Mouse (Mus musculus): ENCODE data around the gene Cdkal1.
A peak's percentile ranks its signal among the peaks of the same experiment; 100 is the strongest.

Gene Cdkal1

DNA sequence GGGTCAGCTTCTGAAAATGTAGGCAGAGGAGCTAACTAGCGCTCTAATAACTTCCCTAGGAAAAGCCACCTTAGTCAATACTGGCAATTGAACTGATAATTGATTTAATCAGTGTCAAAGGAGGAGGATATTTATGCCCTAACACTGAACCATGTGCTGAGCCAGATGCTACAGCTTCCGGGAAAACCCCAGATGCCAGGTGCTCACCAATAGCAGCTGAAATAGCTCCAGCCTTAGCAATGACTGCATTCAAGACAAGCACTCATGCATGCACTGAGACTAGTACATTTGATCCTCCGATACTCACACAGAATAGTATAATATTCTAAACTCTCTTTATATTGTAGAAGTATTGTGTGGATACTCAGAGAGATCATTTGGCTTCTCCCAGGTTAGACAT is 368.8 kb downstream of the Cdkal1 start:
- DNase-seq = no peak

DNA sequence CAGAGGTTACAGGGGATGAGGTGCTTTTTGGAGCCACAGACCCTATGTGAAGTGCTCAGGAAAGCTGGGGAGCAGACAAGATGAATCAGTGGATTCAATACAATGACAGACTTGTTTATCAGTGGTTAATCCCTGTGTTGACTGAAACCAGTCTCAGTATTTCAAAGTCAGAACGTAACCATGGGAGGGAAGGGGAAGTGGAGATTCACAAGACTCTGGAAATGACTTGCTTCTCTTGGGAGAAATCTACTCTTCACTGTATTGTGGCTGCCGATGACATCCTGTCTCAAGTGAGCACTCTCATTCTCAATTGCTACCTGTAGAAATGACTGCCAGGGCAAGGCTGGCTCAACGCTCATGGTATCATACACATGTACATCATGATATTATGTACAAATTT is 371.5 kb downstream of the Cdkal1 start:
- no peak for DNase-seq

DNA sequence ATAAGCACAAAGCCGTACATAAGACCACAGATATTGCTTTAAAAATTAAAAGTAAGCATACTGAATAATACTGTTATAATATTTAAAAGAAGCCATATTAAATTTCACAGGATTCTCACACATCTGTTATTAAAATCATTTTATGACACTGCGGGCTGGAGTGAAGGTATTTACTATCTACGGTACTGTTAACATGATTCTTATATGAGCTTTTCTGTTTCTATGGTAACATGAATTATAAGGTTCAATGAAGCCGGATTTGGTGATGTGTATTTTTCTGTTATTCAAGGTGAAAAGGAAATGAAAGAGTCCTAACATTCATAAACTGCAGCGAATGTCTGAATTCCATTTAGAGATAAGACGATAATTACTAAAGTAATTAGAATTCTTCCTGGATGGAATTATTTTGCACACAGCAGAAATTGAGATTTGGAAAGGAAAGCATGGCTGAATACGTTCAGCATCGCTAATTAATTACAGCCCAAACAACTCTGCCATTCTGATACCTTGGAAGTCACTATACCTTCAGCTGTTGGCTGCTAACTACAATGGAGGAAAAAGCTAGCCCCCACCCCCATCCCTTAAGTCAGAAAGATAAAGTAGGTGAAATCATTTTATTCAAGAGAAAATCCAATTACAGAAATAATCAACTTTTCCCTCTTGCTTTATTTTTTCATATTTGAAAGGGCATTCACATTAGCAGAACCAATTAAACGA is 373.2 kb downstream of the Cdkal1 start:
- DNase-seq = no peak

DNA sequence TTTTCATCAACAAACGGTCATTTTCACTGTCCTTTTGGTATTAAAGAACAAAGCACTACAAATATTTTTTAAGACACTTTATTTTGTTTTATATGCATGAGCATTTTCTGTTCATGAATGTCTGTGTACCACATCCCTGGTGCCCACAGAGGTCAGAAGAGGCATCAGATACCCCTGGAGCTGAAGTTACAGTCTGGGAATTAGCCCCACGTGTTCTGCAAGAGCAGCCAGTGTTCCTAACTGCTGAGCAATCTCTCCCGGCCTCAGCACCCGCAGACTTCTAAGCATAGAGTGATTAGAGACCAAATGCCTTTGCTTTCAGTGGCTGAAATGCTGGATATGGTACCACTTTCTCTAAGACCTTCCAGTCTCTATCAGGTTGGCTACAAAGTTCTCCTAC is 379.1 kb downstream of the Cdkal1 start:
- DNase-seq = no peak

DNA sequence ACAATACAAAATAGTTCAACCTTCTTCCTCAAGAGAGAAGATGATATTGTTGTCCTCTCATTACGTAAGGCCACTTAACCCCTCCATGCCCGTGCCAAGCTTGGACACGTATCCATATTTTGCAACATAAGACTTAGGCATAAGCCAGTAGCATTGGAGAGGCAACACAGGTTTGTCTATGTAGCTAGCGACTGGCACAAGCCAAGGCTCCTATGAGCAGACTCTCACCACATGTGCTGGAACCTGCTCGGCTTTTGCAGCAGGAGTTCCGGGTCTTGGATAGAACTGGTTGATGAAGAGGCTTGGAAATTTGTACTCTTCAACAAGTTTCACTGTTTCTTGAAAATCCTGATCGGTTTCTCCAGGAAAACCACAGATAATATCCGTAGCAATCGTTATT is 381.2 kb downstream of the Cdkal1 start:
- DNase-seq = no peak

DNA sequence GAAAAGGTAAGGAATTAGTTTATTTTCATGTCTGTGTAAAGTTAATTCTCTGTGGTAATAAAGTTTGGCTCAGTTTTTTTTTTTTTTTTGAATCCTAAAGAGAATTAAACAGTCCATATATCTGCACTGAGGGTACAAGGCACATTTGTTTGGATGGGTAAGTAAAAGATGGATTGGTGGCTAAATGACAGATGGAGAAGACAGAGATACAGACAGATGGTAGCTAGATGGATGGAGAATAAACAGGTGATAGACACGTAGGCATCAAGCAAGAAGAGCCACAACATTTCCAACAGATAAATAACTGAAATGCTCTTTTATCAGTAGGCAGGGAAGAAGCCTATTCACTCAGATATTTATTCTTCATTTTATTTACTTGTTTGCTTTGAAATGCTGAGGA is 381.7 kb downstream of the Cdkal1 start:
- no peak for DNase-seq

DNA sequence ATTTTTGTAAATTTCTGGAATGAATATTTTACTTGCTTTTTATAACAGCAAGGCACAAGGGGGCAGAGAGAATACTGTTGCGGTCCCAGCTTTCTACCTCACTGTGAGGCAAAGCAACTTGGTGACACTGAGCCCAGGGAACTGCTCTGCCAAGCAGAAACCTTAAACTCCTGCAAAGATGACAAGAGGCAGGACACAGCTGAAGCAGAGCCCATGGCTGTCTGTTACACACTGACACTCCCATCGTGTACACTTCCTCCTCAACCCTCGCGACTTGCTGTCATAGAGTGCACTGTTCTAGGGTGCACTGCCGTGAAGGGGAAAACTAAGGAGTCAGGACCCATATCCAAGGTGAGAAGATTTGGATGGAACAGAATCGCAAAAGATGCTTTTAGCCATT is 393.2 kb downstream of the Cdkal1 start:
- DNase-seq = no peak

DNA sequence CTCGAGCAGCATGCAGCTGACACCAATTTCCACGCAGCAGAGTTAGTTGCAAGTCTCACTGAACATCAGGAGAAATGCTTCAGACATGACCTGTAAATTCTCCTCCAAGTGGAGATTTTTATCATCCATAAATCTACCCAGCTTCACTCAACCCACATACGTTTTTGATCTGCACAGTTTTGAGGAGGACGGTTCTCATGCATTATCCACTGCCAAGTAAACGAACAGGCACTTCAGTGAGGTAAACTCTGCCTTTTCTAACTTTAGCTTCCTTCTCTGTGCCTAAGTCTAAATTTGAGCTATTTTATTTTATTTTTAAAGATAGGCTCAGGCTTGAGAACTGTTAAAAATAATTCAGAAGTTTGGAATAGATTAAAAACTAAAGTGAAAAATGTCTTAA is 394.7 kb downstream of the Cdkal1 start:
- no peak for DNase-seq

DNA sequence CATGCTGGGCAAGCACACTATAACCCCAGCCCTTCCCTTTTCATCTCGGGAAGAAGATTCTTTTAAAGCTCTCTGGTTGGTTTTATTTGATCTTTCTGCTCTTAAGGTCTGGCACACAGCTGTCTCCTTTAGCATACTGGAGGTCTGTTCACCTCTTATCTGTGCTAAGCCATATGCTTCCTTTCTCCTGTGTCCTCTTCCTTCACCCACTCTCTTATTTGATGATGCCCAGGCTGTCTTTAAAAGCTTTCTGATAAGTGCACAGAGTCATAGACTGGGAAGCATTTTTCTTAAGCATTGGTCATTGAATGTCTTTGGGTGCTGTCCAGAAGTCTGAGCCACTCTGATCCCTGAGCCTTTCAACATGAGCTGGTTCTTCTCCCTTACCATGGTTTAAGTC is 397.1 kb downstream of the Cdkal1 start:
- no peak for DNase-seq

DNA sequence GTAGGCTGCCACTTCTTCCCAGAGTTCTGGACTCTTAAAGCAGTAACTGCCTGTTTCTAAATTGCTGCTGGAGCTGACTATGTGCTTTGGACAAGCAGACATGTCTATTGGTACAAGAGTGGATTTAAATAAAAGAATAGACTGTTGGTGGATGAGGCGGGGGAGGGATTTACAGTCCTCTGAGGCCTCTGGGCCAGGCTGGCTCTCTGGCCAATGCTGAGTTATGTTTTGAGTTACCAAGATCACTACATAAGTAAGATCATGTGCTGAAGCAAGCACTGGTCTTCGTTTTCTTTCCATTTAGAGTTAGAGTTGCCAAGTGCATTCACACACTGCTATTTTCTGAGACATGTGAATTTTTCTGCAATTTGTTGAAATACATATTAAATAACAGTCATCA is 418.4 kb downstream of the Cdkal1 start:
- no peak for DNase-seq

DNA sequence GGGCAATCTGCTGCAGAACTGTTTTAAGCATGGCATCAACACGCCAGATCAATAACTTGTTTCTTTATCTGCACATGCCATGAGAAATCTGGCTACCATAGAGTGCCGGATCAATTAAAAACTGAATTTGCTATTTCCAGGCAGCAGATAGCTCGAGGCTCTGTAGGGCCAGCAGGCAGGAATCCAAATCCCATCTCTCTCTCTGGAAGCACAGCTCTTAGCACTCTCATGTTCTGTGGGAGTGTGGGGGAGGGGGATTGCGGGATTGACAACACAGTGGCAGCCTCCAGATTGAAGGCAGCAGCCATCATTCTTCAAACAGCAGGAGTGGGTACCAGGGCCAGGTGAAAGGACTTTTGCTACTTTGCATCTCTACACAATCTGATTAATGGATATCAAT is 420.7 kb downstream of the Cdkal1 start:
- no peak for DNase-seq

DNA sequence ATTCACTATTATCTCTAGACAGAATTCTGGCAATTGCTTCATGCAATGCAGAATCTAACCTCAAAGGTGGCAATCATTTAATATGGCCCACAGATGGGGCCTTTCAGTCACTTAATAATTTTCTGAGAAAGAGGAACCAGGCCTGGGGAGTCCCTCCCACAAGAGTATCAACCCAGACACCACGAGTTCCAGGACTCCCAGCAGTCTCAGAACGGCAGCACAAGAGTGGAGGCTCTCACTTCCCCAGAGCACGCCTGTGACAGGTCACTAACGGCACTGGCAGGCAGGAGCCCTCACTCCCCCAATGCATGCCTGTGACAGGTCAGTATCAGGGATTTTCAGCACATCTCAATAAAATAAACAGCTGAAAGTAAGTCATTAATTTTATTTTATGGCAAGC is 424.6 kb downstream of the Cdkal1 start:
- peak in 1 of 2 experiments; percentile 13 for DNase-seq

DNA sequence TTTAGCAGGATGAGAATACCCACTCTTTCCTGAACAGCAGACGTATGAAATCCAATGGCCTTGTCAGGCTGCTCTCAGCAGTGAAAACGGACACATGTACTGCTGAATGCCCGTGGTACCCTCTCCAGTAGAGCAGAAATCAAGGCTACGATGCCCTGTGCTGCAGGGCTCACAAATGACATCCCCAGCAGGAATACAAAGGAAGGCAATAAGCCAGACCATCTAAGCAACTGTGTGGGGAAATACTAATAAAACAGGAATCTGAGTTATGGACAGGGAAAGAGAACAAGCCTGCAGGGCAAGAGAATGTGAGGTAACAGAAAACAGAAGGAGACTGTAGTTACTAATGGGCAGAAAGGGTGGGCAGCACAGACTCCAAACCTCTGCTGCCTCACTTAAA is 425.6 kb downstream of the Cdkal1 start:
- no peak for DNase-seq

DNA sequence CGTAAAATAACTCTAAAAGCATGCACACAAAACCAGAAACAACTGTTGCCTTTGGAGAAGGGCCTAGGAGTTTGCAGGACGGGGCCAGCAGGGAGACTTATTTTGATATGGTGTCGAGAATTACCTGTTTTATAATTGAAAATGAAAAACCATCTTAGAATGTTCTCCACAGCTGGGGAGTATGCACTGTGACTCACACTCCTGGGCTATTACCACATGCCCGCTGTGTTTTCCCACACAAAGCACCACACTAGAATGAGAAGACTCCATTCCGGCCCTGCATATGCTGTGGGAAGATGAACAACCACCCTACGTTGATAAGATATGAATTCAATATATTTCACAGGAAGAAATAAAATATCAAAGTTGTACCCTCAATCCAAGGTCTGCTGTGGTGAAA is 426.3 kb downstream of the Cdkal1 start:
- DNase-seq = no peak

DNA sequence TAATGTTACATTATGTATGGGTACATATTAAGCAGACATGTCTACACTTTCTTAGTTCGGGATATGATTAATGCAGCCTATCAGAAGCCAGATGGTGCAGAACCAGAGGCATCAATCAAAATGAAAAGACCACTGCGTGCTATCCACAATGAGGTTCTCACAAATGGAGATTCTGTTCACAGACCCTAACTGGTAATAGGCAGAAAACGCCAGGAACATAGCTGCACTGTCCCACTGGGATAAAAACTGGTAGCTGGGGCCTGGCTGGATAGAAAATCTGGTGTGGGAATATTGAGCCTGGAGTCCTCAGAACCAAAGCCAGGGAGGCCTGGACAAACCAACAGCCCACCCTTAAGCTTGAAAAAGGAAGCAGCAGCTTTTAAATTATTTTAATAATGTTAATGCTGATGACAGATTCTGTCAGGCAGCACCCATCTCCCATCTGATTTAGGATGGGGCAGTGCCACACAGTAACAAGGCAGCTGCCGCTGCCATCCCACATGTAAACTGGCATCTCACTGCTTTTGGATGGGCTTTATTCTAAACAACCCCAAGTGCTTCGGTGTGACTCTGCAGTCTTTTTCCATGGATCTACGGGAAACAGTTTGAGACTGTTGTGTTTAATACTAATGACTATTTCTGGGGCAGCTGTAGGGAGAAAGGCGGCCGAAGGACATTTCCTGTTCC is 438.9 kb downstream of the Cdkal1 start:
- no peak for DNase-seq

DNA sequence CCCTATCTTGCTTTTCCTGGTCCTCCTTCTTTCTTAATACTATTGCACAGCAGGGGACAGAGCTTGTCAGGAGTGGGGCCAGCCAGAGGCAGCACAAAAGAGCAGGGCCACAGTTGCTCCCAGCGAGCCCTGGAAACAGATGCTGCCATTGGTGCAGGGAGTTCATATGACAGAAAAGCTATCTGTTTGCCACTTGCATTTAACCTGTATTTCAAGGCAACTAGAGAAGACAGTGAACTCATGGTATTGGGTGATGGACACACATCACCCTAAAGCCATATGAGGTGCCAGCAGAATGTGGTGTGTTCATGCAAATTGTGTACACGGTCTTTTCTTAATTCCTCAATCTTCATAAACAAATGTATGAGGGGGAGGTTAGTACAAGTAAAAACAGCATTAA is 439.5 kb downstream of the Cdkal1 start:
- DNase-seq = no peak

DNA sequence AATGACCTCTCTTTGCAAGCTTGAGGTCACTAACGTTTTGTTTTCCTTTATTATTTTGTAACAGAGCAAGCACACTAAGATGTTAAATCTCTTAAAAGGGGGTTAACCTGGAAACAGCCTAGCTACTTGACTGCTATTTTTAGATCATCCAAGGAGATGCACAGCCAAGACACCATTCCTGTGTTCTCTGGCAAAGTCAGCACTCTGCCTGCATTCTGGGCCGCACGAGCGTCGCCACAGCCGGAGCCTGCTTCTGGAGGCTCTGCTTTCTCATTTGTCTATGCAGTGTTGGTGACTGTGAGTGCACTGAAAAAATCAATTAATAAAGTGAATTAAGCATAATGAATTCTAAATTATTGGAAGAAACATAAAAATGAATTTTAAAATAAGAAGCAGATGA is 440.6 kb downstream of the Cdkal1 start:
- no peak for DNase-seq

DNA sequence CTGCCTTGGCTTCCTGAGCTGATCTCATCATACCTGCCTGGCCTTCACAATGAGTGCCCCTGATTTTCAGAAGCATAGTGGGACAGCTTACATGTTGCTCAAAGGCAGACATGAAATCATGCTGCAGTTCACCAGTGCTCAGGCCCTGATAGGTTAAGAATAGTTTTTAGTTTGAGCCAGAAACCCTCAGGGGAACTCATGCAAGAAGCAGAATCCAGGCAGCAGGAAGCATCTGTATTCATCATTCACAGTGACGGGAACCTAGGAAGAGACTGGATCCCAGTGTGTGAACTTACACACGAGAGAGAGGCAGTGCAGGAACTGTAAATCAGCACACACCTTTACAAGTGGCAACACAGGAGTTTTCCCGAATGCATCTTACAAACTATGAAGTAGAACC is 441.0 kb downstream of the Cdkal1 start:
- DNase-seq = no peak

DNA sequence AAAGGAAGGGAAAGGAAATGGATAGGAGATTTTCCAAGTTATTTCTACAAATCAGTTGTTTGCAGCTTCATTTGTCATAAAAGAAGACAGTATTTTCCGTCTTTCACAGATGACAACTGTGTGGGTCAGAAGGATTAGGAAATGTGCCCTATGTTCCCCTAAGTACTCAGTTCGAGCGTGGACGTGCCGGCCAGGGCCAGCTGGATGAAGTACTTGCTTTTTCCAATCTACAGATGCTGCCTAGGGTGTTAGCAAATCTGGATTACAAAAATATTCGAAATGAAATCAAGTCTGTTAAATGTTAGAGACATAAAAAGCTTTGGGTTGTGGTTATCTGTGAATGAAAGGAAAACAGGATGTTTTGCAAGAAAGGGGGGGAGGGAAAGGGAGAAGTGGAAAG is 444.3 kb downstream of the Cdkal1 start:
- DNase-seq = no peak

DNA sequence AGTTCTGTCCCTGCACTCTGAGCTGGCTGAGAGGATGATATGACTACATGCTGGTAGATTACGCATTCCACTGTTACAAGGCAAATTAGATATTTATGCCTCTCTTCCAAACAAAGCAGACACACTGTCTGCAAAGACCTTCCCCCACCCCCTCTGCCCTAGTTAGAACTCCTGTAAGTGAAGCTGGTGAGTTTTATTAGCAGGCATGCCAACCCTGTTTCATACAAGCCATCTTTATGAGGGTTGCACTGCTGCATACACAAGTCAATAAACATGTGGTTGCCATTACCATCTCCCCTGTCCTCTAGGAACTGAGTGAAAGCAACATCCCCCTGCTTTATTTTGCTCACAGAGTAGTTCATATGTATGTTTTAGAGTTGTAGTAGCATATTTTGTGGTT is 447.9 kb downstream of the Cdkal1 start:
- no peak for DNase-seq

DNA sequence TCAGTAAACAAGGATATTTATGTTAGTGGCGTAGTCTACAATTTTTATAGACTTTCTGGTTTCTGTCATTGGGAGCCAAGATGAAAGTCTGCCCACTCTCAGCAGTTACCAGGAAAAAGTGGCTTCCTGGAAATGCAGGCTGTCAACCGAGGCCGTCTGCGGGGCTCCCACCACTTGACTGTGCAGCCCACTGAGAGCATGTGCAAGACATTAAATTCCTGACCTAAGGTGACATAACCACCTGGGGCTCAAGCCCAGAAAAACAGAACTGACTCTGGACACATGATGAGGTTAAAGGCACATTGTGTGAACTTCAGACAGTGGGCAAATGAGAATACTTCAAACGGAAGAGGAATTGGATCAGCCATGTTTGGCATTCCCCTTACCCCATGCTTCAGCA is 450.2 kb downstream of the Cdkal1 start:
- DNase-seq = no peak

DNA sequence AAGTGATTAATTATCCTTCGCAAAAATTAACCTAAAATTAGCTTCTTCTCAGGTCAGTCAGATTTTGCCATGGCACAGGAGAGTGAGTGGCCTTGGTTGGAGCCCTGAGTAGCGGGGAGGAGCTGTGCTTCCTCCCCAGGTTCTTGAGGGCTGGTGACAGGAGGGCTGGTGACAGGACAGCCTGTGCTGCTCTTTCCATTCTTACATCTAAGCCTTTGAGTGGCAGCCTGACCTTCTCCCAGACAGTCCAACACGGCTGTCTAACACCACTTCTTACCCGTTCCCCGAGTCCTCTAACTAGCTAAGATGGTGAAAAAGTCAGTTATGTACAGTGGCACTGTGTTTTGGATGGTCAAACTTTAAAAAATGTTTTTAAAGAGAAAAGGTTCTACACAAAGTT is 452.3 kb downstream of the Cdkal1 start:
- no peak for DNase-seq

DNA sequence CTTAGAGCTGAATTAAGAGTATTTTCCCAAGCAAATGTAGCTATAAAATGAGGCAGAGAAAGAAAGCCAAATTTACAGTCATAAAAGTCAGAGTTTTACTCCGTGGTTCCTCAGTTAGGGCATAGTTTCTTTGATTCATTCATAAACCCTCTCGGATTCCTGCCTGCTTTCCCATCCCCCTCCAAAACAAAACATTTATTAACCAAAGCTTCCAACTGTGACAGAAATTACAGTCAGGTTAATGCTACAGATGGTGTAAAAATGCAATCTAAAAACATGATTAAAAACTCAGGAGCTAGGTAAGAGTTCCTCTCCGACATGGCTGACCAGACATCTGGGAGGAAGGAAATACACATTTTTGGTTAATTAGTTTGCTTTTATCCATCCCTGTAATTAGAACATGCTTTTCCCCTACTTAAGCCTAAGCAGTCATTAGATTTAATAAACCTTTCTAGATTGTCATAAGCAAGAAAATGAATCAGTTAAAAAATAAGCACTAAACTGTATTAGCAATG is 452.9 kb downstream of the Cdkal1 start:
- DNase-seq = peak; percentile 13 to 15

DNA sequence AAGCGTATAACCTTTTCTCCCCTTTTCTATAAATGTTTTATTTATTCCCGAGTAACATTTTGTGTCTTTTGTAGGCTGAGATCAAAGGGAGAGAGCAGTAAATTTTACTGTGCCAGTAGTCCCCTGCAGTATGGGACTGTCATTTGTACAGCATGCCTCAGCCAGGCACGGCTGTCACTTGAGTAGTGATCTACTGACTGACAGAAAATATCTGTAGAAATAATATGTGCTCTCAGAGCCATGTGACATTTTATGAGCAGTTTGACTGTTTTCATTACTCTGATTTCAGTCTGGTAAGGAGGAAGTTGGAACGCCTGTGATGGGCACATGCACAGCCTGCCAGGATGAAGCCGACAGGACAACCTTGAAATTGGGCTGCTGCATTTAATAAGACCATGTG is 455.6 kb downstream of the Cdkal1 start:
- no peak for DNase-seq

DNA sequence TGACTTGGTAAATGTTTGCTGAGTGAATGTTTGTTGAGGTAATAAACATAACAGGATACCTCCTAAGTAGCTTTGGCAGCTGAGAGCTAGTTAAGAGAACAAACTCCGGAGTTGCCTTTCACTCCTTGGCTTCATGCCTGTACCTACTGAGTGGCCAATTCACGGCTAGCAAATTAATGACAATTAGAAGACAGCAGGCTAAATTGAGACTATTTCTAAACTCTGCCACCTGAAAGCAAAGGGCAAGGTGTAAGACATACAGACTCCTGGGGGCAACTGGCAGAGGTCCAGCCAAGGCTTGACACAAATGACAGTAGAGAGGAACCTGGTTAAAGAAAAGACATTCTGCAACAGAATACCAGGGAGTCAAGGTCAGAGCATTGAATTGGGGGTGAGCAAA is 457.0 kb downstream of the Cdkal1 start:
- DNase-seq = peak; percentile 79 to 80

Data from kidney, adult 8-10 months (tissue).